Mouse (Mus musculus) embryonic facial prominence, embryonic 14.5 days (tissue): ENCODE data around the gene Mansc1. TPM values are rescaled to one million over a fixed set of nuclear protein-coding genes. Genes with fewer than 3 reads are reported as not detected.

ENCODE experiments used
- ATAC-seq: fragments of 200-750 bp; cut with Nextera tagmentation; 2 replicates; pipeline ENCODE4 v1.8.0; 2017; ENCODE audit warnings: low read depth, moderate number of reproducible peaks, moderate TSS enrichment
- DNase-seq: peaks from one replicate; pipeline ENCODE4 v3.0.0-alpha.2; 2015; ENCODE audit warnings: low spot score
- H3K27ac ChIP-seq: fragments of 300-500 bp; sonication (generic); replicated peaks from 2 replicates; pipeline ENCODE4 v1.5.1; 2014; ENCODE audit warnings: low read depth, mild to moderate bottlenecking, low read length, moderate library complexity
- H3K27me3 ChIP-seq: fragments of 300-500 bp; sonication (generic); replicated peaks from 2 replicates; pipeline ENCODE4 v1.6.1; 2014; ENCODE audit warnings: low read length; ENCODE audit not compliant: control insufficient read depth, insufficient read depth
- H3K36me3 ChIP-seq: fragments of 300-500 bp; sonication (generic); 2 replicates; pipeline ENCODE4 v1.6.1; 2014; ENCODE audit warnings: low read length, mixed read lengths; ENCODE audit not compliant: control insufficient read depth, insufficient read depth
- H3K4me1 ChIP-seq: fragments of 300-500 bp; sonication (generic); 2 replicates; pipeline ENCODE4 v1.6.1; 2014; ENCODE audit warnings: antibody characterized with exemption, low read length; ENCODE audit not compliant: control insufficient read depth, insufficient read depth
- H3K4me2 ChIP-seq: fragments of 300-500 bp; sonication (generic); 2 replicates; pipeline ENCODE4 v1.6.1; 2014; ENCODE audit warnings: low read depth, mild to moderate bottlenecking, low read length, moderate library complexity, mixed read lengths
- H3K4me3 ChIP-seq: fragments of 300-500 bp; sonication (generic); 2 replicates; pipeline ENCODE4 v1.5.1; 2014; ENCODE audit warnings: low read depth, mild to moderate bottlenecking, low read length
- H3K9ac ChIP-seq: fragments of 300-500 bp; sonication (generic); 2 replicates; pipeline ENCODE4 v1.6.1; 2014; ENCODE audit warnings: low read depth, mild to moderate bottlenecking, low read length, moderate library complexity, mixed read lengths
- H3K9me3 ChIP-seq: fragments of 300-500 bp; sonication (generic); 2 replicates; pipeline ENCODE4 v1.6.1; 2016; ENCODE audit warnings: low read length; ENCODE audit not compliant: control insufficient read depth
- WGBS: fragments of 180-500 bp; shearing (Covaris S2); extraction: QIAGEN DNeasy Blood & Tissue Kit; methylation state at CpG from one replicate; pipeline ENCODE4 v1.1.7; 2014; 5-methylcytosine and 5-hydroxymethylcytosine counted together
- polyA plus RNA-seq: library from polyadenylated mRNA; unstranded; fragments of >200 nt; fragmentation: Nextera tagmentation; extraction: Ambion mirVana; gene quantifications from 2 replicates; pipeline ENCODE4 v1.2.1, GENCODE M21; 2014

Gene Mansc1
- polyA plus RNA-seq, 1 experiment from 2014 or later, result 2.1 TPM

DNA sequence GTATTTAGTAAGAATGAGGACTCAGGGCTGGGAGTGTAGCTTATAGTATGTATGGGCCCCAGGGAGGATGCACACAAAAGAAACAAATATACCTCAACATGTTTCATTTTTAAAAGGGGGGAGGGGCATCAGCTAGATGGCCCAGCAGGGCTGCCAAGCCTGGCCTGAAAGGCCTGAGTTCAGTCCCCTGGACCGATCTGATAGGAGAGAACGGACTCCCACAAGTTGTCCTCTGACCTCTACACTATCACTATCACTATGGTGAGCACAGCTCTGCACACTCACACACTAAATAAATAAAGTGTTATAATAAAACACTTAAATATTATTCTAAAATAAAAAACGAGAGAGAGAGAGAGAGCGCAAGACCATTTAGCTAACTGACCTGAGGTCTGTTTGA is 18.0 kb downstream of the Mansc1 start:
- no peak overlapping the region for H3K9ac ChIP-seq
- no peaks in the 10 kb centered on the region for H3K9me3 ChIP-seq
- no peaks in the 10 kb centered on the region for H3K4me1 ChIP-seq
- ATAC-seq (peak; percentile 20; the same call in 1 of the 2 replicates), DNase-seq (no peak)
- no peak overlapping the region for H3K4me2 ChIP-seq
- H3K36me3 ChIP-seq, result no peaks in the 10 kb centered on the region
- no peak overlapping the region for H3K4me3 ChIP-seq
- H3K27me3 ChIP-seq, result no peaks in the 10 kb centered on the region
- 72% methylated on average over 4 of the region's 4 CpGs for WGBS
- no peak overlapping the region for H3K27ac ChIP-seq

DNA sequence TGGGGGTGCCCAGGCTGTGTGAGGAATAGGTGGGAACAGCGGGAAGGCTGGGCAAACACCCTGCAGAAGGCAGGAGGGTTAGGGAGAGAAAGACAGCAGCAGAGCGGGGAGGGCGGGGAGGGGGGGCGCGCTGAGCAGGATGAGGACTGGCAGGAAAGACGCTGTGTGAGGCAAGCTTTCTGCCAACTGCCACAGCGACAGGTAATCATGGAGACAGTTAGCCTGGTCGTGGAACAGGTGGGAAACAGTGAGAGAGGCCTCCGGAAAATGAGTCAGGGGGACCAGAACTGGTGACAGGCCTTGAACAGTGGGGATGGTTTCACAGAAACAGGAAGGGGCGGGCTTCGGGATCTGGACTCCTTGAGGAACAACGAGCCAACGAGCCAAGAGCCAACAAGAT is 20.4 kb downstream of the Mansc1 start:
- 70% methylated on average over 13 of the region's 13 CpGs for WGBS
- Histone ChIP-seq H3K9ac (no peak overlapping the region), H3K4me2 (no peak overlapping the region), H3K4me3 (no peak overlapping the region), H3K27me3 (no peaks in the 10 kb centered on the region), H3K9me3 (no peaks in the 10 kb centered on the region), H3K36me3 (no peaks in the 10 kb centered on the region), H3K27ac (no peak overlapping the region), H3K4me1 (peaks cover 1% of the 10 kb centered on the region; the same call in 1 of the 2 replicates)
- no peak for ATAC-seq
- no peak for DNase-seq

DNA sequence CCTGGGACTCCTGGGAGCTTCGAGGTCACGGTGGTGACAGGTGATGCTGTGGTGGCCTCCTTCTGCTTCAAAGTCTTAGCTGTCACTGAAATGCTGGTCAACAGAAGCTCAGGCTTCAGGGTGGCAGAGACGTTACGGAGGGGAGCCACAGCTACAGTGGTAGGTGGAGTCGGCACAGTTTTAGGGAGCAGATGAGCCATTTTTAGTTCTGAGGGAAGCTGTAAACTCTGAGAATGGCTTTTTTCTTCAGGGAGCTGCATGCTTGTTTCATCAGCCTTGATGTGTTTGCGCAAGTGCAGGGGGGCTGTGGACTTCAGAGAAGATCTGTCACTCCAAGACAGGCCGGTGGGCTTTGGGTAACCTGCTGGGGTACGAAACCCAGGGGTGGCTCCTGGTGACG is 21.9 kb downstream of the Mansc1 start:
- no peak overlapping the region for H3K4me3 ChIP-seq
- H3K4me2 ChIP-seq, result no peak overlapping the region
- DNase-seq (no peak), ATAC-seq (no peak)
- WGBS, result 75% methylated on average over 9 of the region's 9 CpGs
- H3K27ac ChIP-seq, result no peak overlapping the region
- no peaks in the 10 kb centered on the region for H3K9me3 ChIP-seq
- no peak overlapping the region for H3K9ac ChIP-seq
- H3K4me1 ChIP-seq, result peaks cover 10% of the 10 kb centered on the region
- no peaks in the 10 kb centered on the region for H3K36me3 ChIP-seq
- H3K27me3 ChIP-seq, result no peaks in the 10 kb centered on the region

- Histone ChIP-seq H3K4me1 (peaks cover 10% of the 10 kb centered on the region), H3K27me3 (no peaks in the 10 kb centered on the region), H3K4me2 (no peak overlapping the region), H3K27ac (peak overlapping the region; percentile 63), H3K9ac (no peak overlapping the region), H3K9me3 (no peaks in the 10 kb centered on the region), H3K4me3 (no peak overlapping the region), H3K36me3 (no peaks in the 10 kb centered on the region)
- ATAC-seq, result no peak
- WGBS, result 44% methylated on average over 9 of the region's 9 CpGs
- DNase-seq, result peak; percentile 79
Observed at GRCm38 (mm10) chr6:134606949-134607746, 25.1 kb downstream of the Mansc1 start.

- no peak overlapping the region for H3K4me2 ChIP-seq
- no peak overlapping the region for H3K4me3 ChIP-seq
- WGBS, result 39% methylated on average over 6 of the region's 6 CpGs
- H3K36me3 ChIP-seq, result no peaks in the 10 kb centered on the region
- H3K9me3 ChIP-seq, result no peaks in the 10 kb centered on the region
- DNase-seq, result peak; percentile 21
- peaks cover 16% of the 10 kb centered on the region for H3K4me1 ChIP-seq
- H3K27ac ChIP-seq, result peak overlapping the region; percentile 63
- H3K27me3 ChIP-seq, result no peaks in the 10 kb centered on the region
- no peak overlapping the region for H3K9ac ChIP-seq
- no peak for ATAC-seq
Observed at GRCm38 (mm10) chr6:134606540-134606939, 25.7 kb downstream of the Mansc1 start.

DNA sequence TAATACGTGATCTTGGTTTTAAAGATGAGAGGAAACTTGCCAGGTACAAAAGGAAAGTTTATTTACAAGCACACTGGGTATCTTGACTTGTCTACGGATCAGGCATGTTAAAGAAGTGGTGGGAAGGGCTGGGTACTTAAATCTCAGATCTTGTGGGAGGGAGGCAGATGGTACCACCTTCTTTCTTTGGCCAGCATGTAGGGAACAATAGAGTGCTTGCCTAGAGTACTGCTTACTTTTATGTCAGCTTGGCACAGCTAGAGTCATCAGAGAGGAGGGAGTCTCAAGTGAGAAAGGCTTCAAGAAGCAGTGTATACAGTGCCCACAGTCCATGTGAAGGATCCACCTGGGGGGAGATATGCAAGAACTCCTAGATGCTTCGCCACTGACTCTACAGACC is 27.1 kb downstream of the Mansc1 start:
- Histone ChIP-seq H3K9ac (no peak overlapping the region), H3K9me3 (no peaks in the 10 kb centered on the region), H3K27me3 (no peaks in the 10 kb centered on the region), H3K4me1 (peaks cover 16% of the 10 kb centered on the region), H3K4me2 (no peak overlapping the region), H3K4me3 (no peak overlapping the region), H3K27ac (no peak overlapping the region), H3K36me3 (no peaks in the 10 kb centered on the region)
- ATAC-seq (no peak), DNase-seq (no peak)
- 85% methylated on average over 3 of the region's 3 CpGs for WGBS

DNA sequence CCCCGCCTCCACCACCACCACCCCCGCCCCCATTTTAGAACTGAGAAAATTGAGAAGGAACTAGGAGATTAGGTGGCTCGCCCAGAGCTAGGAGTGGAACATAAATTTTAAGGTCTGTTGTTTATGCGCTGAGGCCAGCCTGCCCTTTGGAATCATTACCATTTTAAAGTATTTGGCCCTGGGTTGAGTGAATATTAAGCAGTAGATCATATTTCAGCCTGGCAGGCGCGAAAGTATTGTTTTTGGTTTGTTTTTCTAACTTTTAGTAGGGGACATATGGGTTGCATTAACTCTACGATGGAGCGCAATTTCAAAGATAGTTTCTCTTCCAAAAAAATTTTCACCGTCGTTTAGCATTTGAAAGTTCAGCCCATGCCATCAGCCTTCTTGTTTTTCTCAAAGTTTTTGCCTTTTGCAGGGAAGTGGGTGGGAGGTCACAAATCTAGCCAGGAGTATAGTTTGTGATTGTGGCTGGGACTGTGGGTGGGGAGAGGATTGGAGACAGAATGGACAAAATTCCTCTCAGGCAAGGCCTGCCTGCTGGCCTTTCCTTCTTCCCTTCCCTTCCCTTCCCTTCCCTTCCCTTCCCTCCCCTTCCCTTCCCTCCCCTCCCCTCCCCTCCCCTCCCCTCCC is 29.8 kb downstream of the Mansc1 start:
- H3K27ac ChIP-seq, result peak overlapping the region; percentile 78
- H3K4me3 ChIP-seq, result no peak overlapping the region
- H3K9ac ChIP-seq, result no peak overlapping the region
- H3K9me3 ChIP-seq, result no peaks in the 10 kb centered on the region
- H3K4me2 ChIP-seq, result no peak overlapping the region
- H3K36me3 ChIP-seq, result no peaks in the 10 kb centered on the region
- WGBS, result 8% methylated on average over 10 of the region's 10 CpGs
- H3K27me3 ChIP-seq, result no peaks in the 10 kb centered on the region
- H3K4me1 ChIP-seq, result peaks cover 16% of the 10 kb centered on the region
- DNase-seq (peak; percentile 92), ATAC-seq (peak; percentile 63; the same call in 1 of the 2 replicates)

DNA sequence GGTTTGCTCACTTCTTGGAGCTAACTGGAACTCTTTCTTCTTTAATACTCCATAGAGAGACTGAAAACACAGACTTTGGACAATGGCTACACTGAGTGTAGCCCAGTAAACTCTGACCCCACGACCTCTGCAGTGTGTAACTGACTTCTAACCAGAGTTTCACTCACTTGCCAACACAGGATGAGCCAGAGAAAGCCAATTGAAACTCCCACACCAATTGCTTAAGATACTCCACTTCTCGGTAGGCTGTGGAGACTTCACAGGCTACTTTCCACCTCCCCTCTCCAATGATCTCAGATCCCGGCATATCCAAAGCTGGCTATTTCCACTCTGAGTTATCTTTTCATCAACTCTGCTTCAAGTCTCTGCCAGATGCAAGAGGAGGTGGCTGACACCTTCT is 30.5 kb downstream of the Mansc1 start:
- DNase-seq (peak; percentile 20), ATAC-seq (no peak)
- 29% methylated on average over 3 of the region's 3 CpGs for WGBS
- no peak overlapping the region for H3K4me2 ChIP-seq
- no peak overlapping the region for H3K9ac ChIP-seq
- peaks cover 14% of the 10 kb centered on the region for H3K4me1 ChIP-seq
- no peaks in the 10 kb centered on the region for H3K27me3 ChIP-seq
- H3K9me3 ChIP-seq, result no peaks in the 10 kb centered on the region
- no peak overlapping the region for H3K4me3 ChIP-seq
- no peaks in the 10 kb centered on the region for H3K36me3 ChIP-seq
- H3K27ac ChIP-seq, result peak overlapping the region; percentile 78
